Mouse (Mus musculus) common myeloid progenitor, adult 5-6 weeks (primary cell): ENCODE measurements around the gene Gm17545. TPM values are rescaled to one million over a fixed set of nuclear protein-coding genes. Genes with fewer than 3 reads are reported as not detected.

ENCODE experiments used
- ATAC-seq: replicated peaks from 2 replicates; pipeline ENCODE4 v1.8.0; 2016; ENCODE audit warnings: low read depth, mild to moderate bottlenecking, moderate TSS enrichment, inconsistent platforms; ENCODE audit not compliant: poor library complexity, severe bottlenecking
- total RNA-seq: library from RNA; stranded (forward); fragments of 200-1000, 187-1606 nt; gene quantifications from 2 replicates; pipeline ENCODE4 v1.2.3, GENCODE M21; 2017

Gm17545 gene
- total RNA-seq, 1 experiment from 2014 or later, result not detected

DNA sequence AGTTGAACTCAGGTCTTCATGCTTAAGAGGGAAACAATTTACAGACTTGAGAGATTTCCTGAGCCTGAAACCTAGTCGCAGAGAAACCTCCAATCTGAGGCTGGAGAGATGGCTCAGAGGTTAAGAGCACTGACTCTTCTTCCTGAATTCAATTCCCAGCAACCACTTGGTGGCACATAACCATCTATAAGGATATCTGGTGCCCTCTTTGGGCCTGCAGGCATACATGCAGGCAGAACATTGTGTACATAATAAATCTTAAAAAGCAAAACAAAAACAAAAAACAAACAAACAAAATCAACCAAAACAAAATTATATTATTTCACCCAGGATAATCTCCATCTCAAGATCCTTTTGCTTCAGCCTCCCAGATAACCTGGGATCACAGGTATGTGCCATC, 15.3 kb upstream of the Gm17545 start:
- ATAC-seq, result no peak

DNA sequence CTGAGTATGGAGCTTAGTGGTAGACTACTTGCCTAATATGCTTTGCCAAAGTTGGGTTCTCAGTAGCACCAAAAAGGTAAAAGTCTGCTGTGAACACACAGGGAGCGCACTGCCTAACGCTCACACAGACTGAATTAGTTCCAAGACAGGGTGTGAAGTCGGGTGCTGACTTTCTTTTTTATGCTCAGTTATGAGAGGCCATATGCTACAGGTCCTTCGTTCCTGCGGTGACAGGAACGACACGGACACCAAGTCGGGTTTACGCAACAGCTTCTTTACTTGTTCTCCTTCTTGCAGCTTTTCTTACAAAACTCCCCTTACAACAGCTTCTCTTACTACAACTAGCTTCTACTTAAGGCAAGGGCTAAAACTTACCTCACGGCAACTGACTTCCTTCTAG, 10.9 kb upstream of the Gm17545 start:
- ATAC-seq, result no peak

GRCm38 (mm10) chr9:22445123-22445522, 9.0 kb upstream of the Gm17545 start:
- no peak for ATAC-seq

GRCm38 (mm10) chr9:22447213-22447612, 6.9 kb upstream of the Gm17545 start:
- 0 out of 2 replicates have a peak, but pooled peaks have one; percentile 43 for ATAC-seq

DNA sequence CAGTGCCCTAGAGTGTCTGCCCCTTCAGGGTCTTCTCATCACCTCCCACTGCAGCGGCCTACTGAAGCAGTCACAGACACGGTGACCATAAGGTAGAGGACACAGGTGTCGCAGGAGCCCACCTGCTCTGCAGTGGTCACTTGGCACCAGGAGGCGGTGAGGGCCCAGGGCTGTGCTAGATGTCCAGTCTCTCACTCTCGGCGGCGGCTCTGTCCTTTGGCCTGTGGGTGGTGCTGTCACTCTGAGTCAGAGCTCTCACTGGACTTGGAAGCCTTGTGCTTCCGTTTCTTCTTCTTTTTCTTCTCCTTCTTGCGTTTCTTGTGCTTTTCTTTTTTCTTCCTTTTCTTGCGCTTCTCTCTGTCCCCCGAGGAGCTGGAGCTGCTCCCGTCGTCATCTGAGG, 5.7 kb upstream of the Gm17545 start:
- ATAC-seq, result no peak

- ATAC-seq, result no peak
Measured at GRCm38 (mm10) chr9:22449209-22449608, 4.9 kb upstream of the Gm17545 start.

DNA sequence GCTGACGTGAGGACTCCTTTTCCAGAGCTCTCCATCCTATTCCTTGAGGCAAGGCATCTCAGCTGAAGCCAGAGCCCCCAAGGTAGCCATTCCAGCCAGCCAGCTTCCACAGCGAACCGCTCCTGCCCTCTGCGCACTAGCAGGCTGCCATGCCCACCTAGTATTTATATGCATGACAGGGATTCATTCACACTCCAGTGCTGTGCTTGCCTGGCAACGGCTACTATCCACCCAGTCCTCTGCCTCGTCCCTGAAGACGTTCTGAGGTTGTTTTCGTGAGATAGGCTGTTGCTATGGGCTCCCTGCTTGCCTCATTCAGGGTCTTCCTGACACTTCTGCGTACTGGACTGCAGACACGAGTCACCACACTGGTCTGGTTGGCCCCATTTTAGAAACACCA, 1.4 kb upstream of the Gm17545 start:
- no peak for ATAC-seq

DNA sequence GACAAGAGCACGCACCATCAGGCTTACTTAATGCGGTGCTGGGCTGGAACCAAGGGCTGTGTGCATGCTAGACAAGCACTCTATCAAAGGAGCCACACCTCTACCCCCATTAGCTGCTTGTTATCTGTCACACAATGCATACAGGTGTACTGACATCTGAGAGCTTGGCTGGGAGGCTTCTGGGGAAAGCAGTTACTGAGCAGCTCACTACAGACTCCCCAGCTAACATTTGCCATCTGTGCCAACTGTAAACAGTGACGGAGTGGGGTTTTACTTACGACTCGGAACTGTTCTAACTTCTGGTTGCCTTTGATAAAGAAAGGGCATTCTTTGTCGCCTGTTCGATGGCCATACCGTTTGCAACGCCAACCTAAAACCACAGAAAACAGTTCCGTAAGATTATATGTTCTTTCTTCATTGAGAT, 577 bp upstream of the Gm17545 start:
- ATAC-seq, result peak; percentile 78

DNA sequence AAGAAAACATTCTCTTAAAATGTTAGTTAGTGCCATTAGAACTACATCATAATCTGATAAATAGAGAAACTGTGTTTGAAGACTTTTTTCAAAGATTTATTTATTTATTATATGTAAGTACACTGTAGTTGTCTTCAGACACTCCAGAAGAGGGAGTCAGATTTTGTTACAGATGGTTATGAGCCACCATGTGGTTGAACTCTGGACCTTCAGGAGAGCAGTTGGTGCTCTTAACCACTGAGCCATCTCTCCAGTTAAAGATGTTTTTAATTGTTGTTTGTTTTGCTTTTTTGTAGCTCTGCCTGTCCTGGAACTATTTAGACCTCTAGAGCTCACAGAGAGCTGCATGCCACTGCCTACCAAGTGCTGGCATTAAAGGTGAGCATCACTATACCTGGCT, 951 bp downstream of the Gm17545 start:
- no peak for ATAC-seq

GRCm38 (mm10) chr9:22457142-22457835, 3.2 kb downstream of the Gm17545 start:
- ATAC-seq, result no peak

DNA sequence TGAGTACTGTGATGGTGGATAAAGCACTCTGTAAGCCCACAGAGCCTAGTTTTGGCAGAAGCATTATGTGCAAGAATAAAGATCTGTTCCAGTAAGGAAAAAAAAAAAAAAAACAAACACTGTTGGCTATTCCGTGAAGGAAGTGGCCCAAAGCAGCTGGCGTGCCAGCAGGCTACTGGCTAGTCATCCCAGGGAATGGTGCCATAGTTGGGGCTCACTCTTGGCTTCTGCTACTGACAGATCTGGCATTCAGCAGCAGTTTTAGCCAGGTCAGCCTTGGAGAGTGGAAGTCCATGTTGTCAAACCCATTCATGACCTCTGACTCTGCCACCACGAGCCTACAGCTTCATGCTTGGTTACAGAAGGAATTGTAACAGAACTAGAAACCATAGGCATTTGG, 7.9 kb downstream of the Gm17545 start:
- no peak for ATAC-seq

DNA sequence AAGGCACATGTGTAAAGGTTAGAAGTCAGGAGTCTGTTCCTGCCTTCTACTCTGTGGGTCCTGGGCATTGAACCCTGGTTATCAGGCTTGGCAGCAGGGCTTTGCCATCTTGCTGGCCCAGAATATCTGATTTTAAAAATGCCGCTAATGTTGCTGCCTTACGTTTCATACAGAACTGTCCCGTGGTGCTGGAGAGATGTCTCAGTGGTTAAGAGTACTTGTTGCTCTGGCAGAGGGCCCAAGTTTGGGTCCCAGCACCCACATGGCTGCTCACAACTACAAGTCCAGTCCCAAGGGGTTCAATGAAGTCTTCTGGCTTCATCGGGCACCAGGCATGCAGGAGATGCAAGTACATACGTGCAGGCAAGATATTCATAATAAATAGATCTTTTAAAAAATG, 12.1 kb downstream of the Gm17545 start:
- no peak for ATAC-seq

GRCm38 (mm10) chr9:22467371-22468169, 13.5 kb downstream of the Gm17545 start:
- ATAC-seq, result peak; percentile 46

DNA sequence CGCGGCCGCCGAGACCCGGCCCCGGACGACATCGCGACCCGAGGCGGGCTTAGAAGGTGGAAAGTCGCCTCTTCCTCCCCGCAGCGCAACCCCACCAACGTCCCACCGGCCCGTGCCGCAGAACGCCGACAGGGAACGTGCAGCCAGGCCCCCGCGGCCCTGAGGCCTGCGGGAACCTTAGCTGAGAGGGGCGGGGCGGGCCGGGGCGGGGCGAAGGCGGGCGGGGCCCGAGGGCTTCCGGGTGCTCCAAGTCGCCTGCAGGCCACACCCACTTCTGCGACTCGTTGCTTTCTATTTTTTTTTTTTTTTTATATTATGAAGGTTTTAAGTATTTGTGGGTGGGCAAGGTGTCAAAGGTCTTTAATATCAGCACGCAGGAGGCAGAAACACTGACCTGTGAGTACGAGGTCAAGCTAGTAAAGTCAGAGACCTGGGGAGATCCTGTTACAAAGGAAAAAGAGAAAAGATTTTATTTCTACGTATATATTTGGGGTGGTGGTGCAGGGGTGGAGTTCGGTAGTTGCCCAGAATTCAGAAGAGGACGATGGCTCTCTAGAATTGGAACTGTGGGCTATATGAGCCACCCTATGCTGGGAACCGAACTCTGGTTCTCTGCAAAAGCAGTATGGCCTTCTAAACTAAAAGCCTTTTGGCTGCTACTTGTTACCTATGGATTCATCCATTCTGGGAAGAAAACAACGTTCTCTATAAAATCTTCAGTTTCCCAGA, 14.2 kb downstream of the Gm17545 start:
- ATAC-seq, result peak; percentile 74

GRCm38 (mm10) chr9:22468899-22469259, 14.8 kb downstream of the Gm17545 start:
- no peak for ATAC-seq

GRCm38 (mm10) chr9:22469643-22470042, 15.6 kb downstream of the Gm17545 start, which contains the start of gene Rp9:
Rp9 (minus strand) TSS chr9:22469743.
- ATAC-seq, result no peak

DNA sequence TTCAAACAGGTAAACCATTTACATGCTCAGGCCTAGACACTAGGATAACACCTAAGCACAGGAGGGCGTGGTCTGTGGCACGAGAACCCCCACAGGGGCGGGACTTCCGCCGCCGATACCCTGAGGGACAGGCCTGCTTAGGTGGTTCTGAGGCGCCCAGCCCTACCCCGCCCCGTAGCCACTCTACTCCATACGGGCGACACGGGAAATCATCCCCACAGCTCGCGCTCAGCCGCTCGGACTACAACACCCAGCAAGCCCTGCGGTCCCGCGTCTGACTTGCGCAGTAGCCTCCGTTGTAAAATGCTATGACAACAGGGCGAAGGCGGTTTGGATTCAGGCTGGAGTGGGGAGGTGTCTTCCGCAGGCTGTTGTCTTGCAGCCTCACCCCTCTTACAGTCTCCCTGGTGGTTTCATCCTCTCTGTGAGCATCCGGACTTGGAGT, 21.4 kb downstream of the Gm17545 start, which contains the start of gene Bbs9:
Gene Bbs9, plus strand, starts transcription at position 292 of the 445 bp plus-strand sequence.
- peak; percentile 97 for ATAC-seq

- peak; percentile 15; the same call in 1 of the 2 replicates for ATAC-seq
Measured at GRCm38 (mm10) chr9:22476265-22476664, 22.2 kb downstream of the Gm17545 start.

GRCm38 (mm10) chr9:22478946-22479345, 24.9 kb downstream of the Gm17545 start:
- ATAC-seq, result no peak

- no peak for ATAC-seq
Measured at GRCm38 (mm10) chr9:22483866-22484561, 29.9 kb downstream of the Gm17545 start.
